Mouse (Mus musculus): ENCODE measurements at regions not wholly inside any gene's neighbourhood (a gene's known extent, or its start where the extent isn't known, plus 50 kb on each side); places are given as distances from the start of the nearest gene placed in this dataset.

DNA sequence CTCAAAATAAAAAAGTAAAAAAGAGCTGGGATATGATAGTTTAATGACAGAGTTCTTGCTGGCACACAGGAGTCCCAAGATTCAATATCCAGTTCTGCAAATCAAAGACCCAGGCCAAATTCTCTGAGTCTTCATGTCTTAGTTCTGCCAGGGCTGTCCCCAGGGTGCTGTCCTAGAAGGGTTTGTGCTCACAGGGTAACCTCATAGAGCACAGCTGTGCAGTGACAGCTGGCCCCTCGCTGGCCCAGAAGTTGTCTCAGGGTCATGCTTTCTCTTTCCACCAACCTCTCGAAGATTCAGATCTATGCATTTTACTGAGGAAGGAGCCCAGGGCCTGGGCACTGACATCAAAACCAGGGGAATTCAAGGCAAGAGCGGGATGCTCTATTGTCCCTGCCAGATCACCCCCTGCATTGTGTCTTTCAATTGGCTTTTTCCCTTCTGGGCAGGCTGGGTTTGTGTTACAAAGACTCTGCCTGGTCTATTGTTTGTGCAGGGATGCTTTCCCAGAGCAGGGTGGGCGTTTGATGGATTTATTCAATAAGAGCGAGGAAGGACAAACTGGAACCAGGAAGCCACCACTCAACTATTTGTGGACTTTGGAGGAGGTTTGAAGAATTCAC, 121.9 kb upstream of the Serp2 start:
- in situ Hi-C loops (cut with MboI; ENCODE audit: low pct_unique_long_range_greater_than_20kb in 1 of 2, low sequenced_read_pairs in 2 of 2, unreplicated experiment in 1 of 2): no loop called here

DNA sequence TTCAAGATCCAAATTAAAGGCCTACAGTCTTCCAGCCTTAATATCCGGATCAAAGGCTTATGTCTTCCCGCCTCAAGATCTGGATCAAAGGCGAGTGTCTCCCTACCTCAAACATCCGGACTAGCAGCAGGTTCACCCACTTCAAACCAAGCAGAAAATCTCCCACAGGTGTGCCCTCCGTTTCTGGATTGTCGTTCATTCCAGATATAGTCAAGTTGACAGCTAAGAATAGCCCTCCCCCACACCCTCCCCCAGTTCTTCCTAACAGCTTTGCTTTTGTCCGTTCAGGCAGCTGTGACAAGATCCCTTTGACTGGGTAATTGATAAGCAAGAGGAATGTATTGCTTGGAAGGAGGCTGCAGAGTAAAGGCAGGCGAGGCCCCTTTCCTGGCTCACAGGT, 118.3 kb upstream of the Serp2 start:
- in situ Hi-C loops (cut with MboI; ENCODE audit: low pct_unique_long_range_greater_than_20kb in 1 of 2, low sequenced_read_pairs in 2 of 2, unreplicated experiment in 1 of 2): no loop called here

DNA sequence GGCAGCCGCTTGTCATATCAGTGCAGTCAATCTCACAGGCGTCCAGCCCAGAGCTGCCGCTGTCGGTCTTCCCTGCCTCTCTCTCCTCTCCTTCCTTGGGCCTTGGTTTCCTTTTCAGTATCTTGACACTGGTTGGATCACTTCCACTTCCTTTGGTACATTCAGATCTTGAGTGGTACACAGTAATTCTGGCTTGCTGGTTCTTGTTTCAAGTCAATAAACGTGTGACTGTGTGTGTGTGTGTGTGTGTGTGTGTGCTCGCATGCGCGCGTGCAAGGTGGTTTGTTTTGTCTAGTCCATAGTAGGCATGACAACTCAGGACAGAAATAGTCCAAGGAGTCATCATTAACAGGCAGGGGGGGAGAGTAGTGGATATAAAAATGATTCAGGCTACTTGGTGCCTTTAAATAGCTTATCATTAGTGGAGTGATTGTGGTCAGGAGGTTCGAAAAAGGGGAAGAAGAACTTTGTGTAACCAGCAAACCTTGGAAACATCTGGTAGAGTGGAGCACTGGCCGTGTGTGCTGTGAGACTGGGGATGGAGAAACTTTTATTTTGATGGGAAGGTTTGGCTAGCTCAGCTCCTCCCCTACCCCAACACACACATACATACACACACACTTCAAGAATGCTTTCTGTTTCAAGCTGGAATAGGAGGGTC, 117.1 kb upstream of the Serp2 start:
- in situ Hi-C loops (cut with MboI; ENCODE audit: low pct_unique_long_range_greater_than_20kb in 1 of 2, low sequenced_read_pairs in 2 of 2, unreplicated experiment in 1 of 2): no loop called here

DNA sequence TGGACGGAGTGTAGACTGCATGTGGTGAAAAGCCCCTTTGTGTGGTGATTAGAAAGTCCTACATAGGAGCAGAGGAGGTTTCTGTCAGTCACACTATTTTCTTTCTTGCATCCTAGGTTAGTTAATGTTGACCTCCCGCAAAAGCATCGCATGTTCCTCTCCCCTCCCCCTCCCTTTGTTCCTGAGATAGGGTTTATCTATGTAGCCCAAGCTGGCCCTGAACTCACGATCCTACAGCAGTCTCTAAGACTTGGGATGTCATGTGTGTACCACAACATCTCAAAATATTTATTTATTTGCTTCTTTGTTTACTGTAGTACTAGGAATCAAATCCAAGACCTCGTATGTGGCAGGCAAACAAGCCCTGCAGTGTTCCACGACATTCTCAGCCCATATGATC, 116.2 kb upstream of the Serp2 start:
- in situ Hi-C loops (cut with MboI; ENCODE audit: low pct_unique_long_range_greater_than_20kb in 1 of 2, low sequenced_read_pairs in 2 of 2, unreplicated experiment in 1 of 2): no loop called here

DNA sequence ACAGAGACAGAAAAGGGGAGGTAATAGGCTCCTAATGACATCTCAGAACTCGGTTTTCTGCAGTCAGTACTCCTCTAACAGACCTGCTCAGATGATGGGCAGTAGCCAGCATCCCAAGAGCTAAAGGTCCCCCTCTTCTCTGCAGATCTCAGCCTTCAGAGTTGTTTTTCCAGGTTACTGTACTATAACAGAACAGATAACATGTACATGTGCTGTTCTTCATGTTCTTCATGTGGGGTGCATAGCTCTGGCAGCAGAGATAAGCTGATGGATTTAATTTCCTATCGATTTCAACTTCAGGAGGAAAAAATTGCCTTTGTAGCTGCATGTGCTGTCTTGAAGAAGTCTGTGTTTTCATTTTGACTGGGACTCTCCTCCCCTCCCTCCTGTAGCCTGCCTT, 115.8 kb upstream of the Serp2 start:
- in situ Hi-C loops (cut with MboI; ENCODE audit: low pct_unique_long_range_greater_than_20kb in 1 of 2, low sequenced_read_pairs in 2 of 2, unreplicated experiment in 1 of 2): no loop called here

DNA sequence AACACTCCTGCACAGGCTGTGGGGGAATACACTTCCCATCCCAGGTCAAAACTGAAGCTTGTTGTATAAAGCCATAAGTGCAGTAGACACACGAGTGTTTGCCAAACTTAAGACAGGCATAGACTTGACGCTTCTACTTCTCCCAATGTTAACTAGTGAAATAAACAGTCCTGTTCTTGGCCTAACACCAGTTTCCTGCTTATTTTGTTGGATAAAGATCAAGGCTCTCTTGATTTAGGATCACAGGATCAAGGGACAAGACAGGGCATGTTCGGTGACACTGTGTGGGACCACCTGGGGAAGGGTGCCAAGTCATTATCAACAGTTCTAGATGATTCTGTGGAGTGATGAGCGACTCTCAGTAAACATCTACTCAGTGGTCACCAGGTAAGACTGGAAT, 114.3 kb upstream of the Serp2 start:
- in situ Hi-C loops (cut with MboI; ENCODE audit: low pct_unique_long_range_greater_than_20kb in 1 of 2, low sequenced_read_pairs in 2 of 2, unreplicated experiment in 1 of 2): no loop called here

DNA sequence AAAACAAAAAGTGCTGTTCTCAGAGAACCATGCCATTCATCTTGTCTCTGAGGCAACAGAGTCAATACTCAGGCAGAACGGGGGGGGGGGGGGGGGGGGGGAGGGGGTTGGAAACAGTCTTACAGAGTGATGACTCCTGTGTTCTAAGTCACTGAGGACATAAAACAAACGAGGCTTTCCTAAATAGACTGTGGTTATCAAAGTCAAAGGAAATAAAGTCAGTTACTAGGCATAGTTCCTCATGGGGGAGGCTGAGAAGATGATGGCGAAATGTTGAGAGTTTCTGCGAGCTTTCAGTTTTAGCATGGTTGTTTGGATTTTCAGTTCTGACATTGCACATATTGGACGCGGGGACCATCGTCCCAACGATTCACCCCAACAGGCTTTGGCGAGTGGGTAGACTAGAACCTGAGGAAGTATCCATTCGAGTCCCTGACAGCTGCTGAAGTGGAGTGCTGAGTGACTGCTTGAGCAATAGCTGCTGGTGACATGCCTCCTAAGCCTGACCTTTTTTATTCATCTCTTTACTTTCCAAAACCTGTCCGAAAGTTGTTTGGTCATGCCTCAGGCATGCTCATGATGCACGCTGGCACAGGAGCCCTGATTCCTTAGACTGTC, 109.2 kb upstream of the Serp2 start:
- in situ Hi-C loops (cut with MboI; ENCODE audit: low pct_unique_long_range_greater_than_20kb in 1 of 2, low sequenced_read_pairs in 2 of 2, unreplicated experiment in 1 of 2): no loop called here

DNA sequence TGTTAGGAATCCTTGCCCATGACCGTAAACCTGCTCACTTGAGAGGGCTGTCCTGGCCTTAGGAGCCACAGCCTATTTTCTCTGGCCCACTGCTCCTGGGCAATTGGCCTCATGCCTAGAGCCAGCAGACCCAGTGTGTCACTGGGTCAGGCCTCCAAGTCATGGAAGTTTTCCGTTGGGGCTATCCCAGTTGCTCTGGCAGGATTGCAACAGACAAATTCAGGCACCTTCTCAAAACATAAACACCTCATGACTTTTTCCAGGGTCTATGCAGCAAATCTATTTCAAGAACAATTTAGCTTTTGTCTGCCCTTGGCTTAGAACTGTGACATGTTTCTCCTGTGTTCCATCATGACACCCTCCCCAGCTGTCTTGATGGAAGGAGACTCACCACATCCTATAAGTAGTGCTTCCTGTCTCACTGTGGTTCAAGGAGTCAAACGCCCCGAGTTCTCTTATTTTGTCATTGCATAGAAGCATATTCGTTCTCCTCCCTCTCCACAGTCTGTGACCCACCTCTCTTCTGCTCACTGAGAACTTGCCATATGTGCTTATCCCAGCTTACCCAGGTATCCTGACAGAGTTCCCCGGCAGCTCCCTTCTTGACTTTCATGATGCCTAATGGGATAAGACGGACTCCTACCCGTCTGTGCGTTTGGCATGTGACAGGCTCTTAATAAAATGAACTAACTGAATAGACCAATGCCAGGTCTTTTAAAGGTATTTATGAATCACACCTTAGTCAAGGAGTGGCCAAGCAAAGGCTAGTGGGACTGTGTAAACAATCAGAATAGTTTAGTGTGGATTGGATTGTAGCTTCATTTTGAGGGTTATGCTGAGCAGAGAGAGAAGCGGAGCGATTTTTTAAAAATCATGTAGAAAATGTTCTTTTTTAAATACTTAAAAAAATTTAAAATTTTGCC, 108.2 kb upstream of the Serp2 start:
- in situ Hi-C loops (cut with MboI; ENCODE audit: low pct_unique_long_range_greater_than_20kb in 1 of 2, low sequenced_read_pairs in 2 of 2, unreplicated experiment in 1 of 2): no loop called here

DNA sequence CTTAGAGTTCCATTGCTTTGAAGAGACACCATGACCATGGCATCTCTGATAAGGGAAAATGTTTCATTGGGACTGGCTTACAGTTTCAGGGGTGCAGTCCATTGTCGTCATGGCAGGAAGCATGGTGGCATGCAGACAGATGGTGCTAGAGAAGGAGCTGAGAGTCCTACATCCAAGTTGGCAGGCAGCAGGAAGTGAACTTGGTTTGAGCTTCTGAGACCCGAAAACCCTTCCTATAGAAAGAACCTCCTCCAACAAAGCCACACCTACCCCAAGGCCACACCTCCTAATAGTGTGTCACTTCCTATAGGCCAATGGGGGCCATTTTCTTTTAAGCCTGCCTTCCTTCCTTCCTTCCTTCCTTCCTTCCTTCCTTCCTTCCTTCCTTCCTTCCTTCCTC, 107.1 kb upstream of the Serp2 start:
- in situ Hi-C loops (cut with MboI; ENCODE audit: low pct_unique_long_range_greater_than_20kb in 1 of 2, low sequenced_read_pairs in 2 of 2, unreplicated experiment in 1 of 2): no loop called here

DNA sequence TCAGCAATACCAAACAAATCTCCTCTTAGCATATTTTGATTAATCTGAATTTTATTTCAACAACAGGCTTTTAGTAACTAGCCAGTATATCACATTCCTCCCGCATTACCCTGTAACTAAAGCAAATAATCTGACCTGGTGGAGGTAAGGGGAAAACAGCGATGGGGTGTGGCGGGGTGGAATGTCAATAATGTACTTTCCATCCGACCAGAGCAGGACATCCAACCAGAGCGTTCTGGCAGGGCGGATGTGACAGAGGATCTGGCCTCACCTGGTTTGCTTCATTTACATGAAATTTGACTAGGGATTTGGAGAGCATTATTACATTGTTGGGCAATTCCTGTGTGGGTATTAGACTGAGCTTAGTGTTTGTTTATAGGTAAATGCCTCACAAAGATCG, 106.2 kb upstream of the Serp2 start:
- in situ Hi-C loops (cut with MboI; ENCODE audit: low pct_unique_long_range_greater_than_20kb in 1 of 2, low sequenced_read_pairs in 2 of 2, unreplicated experiment in 1 of 2): no loop called here

DNA sequence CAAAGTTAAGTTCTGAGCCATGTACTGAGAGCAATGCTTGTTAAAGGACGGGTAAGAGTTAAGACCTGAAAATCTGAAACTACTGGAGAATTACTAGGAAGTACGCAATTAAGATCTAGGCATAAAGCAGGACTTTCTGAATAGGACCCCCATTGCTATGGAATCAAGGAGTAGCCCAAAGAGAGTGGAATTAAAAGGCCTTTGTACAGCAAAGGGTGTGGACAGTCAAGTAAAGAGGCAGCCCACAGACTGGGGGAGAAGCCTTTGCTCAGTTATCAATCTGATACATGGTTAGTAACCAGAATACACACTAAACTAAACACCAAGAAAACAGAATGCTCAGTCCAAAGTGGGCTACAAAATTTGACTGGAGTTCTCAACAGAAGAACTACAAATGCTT, 104.2 kb upstream of the Serp2 start:
- in situ Hi-C loops (cut with MboI; ENCODE audit: low pct_unique_long_range_greater_than_20kb in 1 of 2, low sequenced_read_pairs in 2 of 2, unreplicated experiment in 1 of 2): no loop called here

DNA sequence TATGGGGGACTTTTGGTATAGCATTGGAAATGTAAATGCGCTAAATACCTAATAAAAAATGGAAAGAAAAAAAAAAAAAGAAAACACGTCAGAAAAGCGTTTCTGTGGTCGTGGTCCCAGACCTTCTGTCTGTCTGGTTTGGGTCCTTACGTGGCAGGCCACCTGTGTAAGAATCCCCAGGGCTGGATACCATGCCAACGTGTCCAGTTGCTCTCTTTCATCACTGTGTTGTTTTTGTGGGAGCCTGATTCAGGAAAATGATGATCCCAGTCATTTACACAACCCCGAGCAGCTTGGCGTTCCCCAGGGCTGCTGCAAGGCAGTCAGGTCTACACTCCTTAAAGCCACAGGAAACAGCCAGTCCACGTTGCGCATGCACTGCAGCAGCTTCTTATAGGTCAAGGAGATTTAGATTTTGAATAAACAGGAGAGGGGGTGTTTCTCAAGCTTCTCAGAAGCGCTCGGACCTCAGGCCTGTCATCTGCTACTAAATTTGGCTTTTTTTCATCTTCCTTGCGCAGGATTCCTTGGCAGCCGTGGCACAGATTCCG, 102.3 kb upstream of the Serp2 start:
- in situ Hi-C loops (cut with MboI; ENCODE audit: low pct_unique_long_range_greater_than_20kb in 1 of 2, low sequenced_read_pairs in 2 of 2, unreplicated experiment in 1 of 2): no loop called here

DNA sequence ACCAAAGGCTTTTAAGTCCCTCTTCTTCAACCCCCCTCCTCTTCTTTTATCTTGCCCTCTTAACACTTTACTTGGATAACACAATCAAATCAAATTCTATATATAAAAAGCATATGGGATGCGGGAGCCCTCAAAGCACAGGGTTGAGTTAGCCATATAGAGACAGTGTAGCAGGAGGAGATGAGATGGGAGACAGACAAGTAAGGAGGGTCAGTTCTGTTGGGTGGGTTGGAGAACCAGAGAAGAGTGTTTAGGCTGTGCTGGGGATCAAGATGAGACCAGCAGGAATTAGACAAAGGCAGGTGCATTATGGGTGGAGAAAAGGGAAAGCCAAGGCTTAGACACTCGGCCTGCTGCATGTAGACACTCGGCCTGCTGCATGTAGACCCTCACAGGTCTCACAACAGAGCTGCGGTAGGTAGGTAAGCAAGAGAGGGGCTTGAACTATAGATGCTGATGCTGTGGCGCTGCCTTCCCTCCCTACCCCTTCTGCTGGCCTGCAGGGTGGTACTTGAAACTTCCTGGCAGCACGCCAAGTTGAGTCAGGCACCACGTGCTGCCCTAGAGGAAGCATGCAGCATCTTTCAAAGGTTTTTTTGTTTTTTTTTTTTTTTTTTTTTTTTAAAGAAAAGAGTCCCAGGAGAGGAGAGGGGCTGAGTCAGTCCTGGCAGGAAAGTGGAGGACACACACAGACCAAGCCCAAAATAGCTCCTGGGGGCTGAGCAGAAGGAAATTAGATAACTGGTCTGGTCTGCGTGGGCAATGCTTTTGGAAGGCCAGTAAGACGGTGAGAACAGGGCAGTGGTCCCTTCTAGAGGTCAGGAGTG, 101.3 kb upstream of the Serp2 start:
- in situ Hi-C loops (cut with MboI; ENCODE audit: low pct_unique_long_range_greater_than_20kb in 1 of 2, low sequenced_read_pairs in 2 of 2, unreplicated experiment in 1 of 2): no loop called here

DNA sequence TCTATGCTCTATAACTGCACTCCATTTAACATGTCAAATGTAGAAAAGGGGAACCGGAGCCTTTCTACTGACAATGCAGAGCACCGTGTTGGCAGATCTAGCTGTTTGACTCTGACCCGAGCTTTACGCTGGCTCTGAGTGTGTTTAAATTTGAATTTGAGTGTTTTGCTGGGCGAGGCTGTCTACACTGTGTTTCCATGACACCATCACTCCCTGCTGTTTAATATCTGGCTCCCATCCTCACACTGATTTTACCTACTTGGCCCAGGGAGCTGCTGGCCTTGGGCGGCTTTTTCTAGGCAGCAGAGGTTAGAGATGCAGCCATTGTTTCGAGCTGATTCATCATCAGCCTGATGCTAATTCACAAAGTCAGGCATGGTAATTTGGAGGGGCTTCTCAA, 100.7 kb upstream of the Serp2 start:
- in situ Hi-C loops (cut with MboI; ENCODE audit: low pct_unique_long_range_greater_than_20kb in 1 of 2, low sequenced_read_pairs in 2 of 2, unreplicated experiment in 1 of 2): no loop called here

DNA sequence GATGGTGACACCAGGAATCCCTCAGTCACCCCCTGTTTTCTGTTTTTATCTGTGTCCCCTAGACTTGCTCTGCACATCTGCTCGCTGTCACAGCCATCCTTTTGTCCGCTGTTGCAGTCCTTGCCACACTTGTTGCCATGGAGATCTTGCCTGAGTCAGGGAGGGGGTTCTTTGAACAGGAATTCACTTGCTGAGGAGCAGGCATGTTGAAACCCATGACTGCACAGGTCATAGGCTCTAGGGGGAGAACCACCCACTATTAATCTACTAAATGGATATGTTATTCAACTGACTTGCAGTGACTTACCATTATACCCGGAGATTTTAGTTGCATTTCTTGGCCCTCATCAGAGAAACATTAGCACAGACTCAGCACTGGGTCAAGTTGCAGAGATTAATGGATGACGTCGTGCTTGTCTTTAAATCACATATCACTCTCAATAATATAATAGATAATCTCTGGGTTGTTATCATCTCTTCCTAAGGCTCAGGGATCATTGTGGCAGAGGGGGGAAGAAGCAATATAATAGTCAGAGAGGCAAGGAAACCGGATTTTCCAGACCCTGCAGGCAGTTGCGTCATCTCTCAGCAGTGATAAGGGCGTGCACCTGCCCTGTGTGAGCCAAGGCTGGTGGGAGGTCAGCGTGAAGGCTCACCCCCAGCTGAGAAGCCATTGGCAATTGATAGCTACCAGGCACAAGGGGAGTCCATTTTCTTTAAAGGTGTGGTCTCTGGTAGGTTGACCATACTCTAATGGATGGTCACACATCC, 95.9 kb upstream of the Serp2 start:
- in situ Hi-C loops (cut with MboI; ENCODE audit: low pct_unique_long_range_greater_than_20kb in 1 of 2, low sequenced_read_pairs in 2 of 2, unreplicated experiment in 1 of 2): no loop called here

DNA sequence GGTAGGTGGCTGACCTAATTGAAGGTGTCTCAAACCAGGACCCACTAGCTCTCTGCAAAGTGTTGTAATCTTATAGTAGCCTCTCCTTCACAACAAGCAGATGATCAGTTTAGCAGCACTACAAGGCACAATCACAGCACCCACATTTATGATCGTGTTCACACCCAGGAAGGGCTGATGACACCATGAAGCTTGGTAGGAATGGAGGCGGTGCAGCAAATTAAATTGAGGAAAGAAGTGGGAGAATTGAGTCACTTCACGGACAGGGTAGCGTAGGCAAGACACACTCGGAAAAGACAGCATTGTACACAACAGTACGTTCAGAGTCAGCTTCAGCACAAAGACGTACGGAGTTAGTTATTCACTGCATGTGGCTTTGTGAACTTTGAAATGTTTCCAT, 94.4 kb upstream of the Serp2 start:
- in situ Hi-C loops (cut with MboI; ENCODE audit: low pct_unique_long_range_greater_than_20kb in 1 of 2, low sequenced_read_pairs in 2 of 2, unreplicated experiment in 1 of 2): no loop called here

DNA sequence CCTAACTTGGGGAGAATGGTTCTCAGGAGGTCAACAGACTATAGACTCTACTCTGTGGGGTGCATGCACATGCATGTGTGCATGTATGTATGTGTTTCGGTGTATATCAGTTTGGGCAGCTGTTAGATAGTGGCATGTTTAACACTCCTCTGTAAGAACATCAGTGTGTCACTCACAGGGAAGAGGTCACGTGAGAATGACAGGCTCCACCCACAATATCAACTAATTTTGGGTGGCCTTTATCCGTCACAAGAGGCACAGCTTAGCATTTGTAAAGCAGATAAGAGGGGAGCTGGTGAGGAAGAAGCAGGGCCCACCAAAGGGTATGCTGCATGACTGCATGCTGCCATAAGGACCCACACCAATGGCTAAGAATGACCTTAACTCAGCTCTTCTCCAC, 93.2 kb upstream of the Serp2 start:
- in situ Hi-C loops (cut with MboI; ENCODE audit: low pct_unique_long_range_greater_than_20kb in 1 of 2, low sequenced_read_pairs in 2 of 2, unreplicated experiment in 1 of 2): no loop called here

DNA sequence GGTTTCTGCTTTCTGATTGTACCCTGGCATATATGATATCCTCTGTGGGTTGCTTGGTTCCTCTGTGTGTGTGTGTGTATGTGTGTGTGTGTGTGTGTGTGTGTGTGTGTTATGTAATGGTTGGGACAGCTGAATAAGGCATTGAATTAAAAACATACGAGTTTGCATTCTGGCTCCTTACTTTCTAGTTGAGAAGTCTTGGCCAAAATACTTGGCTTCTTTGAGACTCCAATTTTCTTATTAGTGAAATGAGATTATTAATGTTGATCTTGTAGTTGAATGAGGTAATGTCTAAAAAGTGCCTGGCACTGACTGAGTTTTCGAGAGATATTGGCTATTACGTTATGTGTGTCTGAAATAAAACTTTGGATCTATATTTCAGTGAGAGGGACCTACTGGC, 88.0 kb upstream of the Serp2 start:
- in situ Hi-C loops (cut with MboI; ENCODE audit: low pct_unique_long_range_greater_than_20kb in 1 of 2, low sequenced_read_pairs in 2 of 2, unreplicated experiment in 1 of 2): no loop called here
